Mouse (Mus musculus): ENCODE data around the gene Med4. TPM values are rescaled to one million over a fixed set of nuclear protein-coding genes. Genes with fewer than 3 reads are reported as not detected.
A peak's percentile ranks its signal among the peaks of the same experiment; 100 is the strongest.

Med4 gene
- total RNA-seq, 1 experiment from 2014 or later = 74.9 TPM

- no peak for ATAC-seq (replicated peaks in 1 of 2; ENCODE audit: insufficient read depth in 1 of 2, low FRiP score in 2 of 2, low TSS enrichment in 1 of 2, low read depth in 1 of 2, poor library complexity in 2 of 2, severe bottlenecking in 2 of 2)
These were observed 37.2 kb downstream of the Med4 start for GRCm38 (mm10) chr14:73547034-73547433.

- ATAC-seq (replicated peaks in 1 of 2; ENCODE audit: insufficient read depth in 1 of 2, low FRiP score in 2 of 2, low TSS enrichment in 1 of 2, low read depth in 1 of 2, poor library complexity in 2 of 2, severe bottlenecking in 2 of 2) = no peak
These were observed 38.2 kb downstream of the Med4 start, which contains the start of gene Nudt15 for GRCm38 (mm10) chr14:73548051-73548450. Gene Nudt15 (minus strand): TSS chr14:73548242.

- ATAC-seq (replicated peaks in 1 of 2; ENCODE audit: insufficient read depth in 1 of 2, low FRiP score in 2 of 2, low TSS enrichment in 1 of 2, low read depth in 1 of 2, poor library complexity in 2 of 2, severe bottlenecking in 2 of 2) = no peak
These were observed 40.5 kb downstream of the Med4 start for GRCm38 (mm10) chr14:73550291-73550690.

- no peak for ATAC-seq (replicated peaks in 1 of 2; ENCODE audit: insufficient read depth in 1 of 2, low FRiP score in 2 of 2, low TSS enrichment in 1 of 2, low read depth in 1 of 2, poor library complexity in 2 of 2, severe bottlenecking in 2 of 2)
These were observed 40.9 kb downstream of the Med4 start for GRCm38 (mm10) chr14:73550732-73551131.

GRCm38 (mm10) chr14:73551164-73551563 is 41.3 kb downstream of the Med4 start:
- ATAC-seq (replicated peaks in 1 of 2; ENCODE audit: insufficient read depth in 1 of 2, low FRiP score in 2 of 2, low TSS enrichment in 1 of 2, low read depth in 1 of 2, poor library complexity in 2 of 2, severe bottlenecking in 2 of 2) = no peak

- peak; percentile 97 to 99 for ATAC-seq (replicated peaks in 1 of 2; ENCODE audit: insufficient read depth in 1 of 2, low FRiP score in 2 of 2, low TSS enrichment in 1 of 2, low read depth in 1 of 2, poor library complexity in 2 of 2, severe bottlenecking in 2 of 2)
These were observed 42.7 kb downstream of the Med4 start for GRCm38 (mm10) chr14:73552341-73553121.

- ATAC-seq (replicated peaks in 1 of 2; ENCODE audit: insufficient read depth in 1 of 2, low FRiP score in 2 of 2, low TSS enrichment in 1 of 2, low read depth in 1 of 2, poor library complexity in 2 of 2, severe bottlenecking in 2 of 2) = peak in 1 of 2 experiments; percentile 2; a peak in 1 of 4 replicates
These were observed 43.4 kb downstream of the Med4 start for GRCm38 (mm10) chr14:73553122-73553696.

Other genes with a start within 250 kb of the Med4 start
- 13.5 and 26.6 TPM in 2 replicates for gene Rb1, start 184.2 kb upstream of the Med4 start, total RNA-seq (2017)
- gene Itm2b, start 124.7 kb upstream of the Med4 start, total RNA-seq (2017) = 901 and 1,019 TPM in 2 replicates
- 95.2 and 141 TPM in 2 replicates for gene Sucla2, start 15.3 kb downstream of the Med4 start, total RNA-seq (2017)
- gene Nudt15, start 38.2 kb downstream of the Med4 start, total RNA-seq (2017) = 5.3 and 6.8 TPM in 2 replicates
- gene Gm21750, start 151.2 kb downstream of the Med4 start, total RNA-seq (2017) = not detected in 2 replicates